Mouse (Mus musculus) embryonic fibroblast, embryonic 13.5 days (primary cell): ENCODE results near the gene Ppp1r36.

Source experiments
- CTCF ChIP-seq: IDR thresholded peaks from 2 replicates; pipeline ENCODE4 v1.5.1; 2011; ENCODE audit warnings: mild to moderate bottlenecking, control low read depth, low read length, moderate library complexity, borderline replicate concordance; ENCODE audit not compliant: insufficient read depth
- POLR2A ChIP-seq: IDR thresholded peaks from 2 replicates; pipeline ENCODE4 v1.6.1; 2011; ENCODE audit warnings: low read depth, mild to moderate bottlenecking, control low read depth, low read length, moderate library complexity

- TF ChIP-seq CTCF, result peak; percentile 45; the same call in 1 of the 2 replicates
- no peak for TF ChIP-seq POLR2A
Observed at GRCm38 (mm10) chr12:76376649-76377048, 40.7 kb upstream of the Ppp1r36 start.
